In genomic region chr12:108971446-108971845, GRCm38 (mm10) we compare ENCODE assay signal across 13 mouse cellular contexts.
"Had no signal": no experiment of that assay in that cellular context is flagged by ENCODE, and none has a peak within 500 bp of the region (broad histone marks: within the 10 kb centered on the region; RNA-seq: fewer than 3 reads in every experiment).

No protein-coding gene starts in this region.

- ATAC-seq: hindbrain, embryonic 16.5 days; inflammation-experienced regulatory T-cells, adult 6 months had no signal

- H3K4me1 ChIP-seq: hindbrain, embryonic 12.5 days had no signal

- H3K4me2 ChIP-seq: hindbrain, embryonic 12.5 days; limb, embryonic 13.5 days; neural tube, embryonic 15.5 days had no signal

- DNase-seq: layer of hippocampus, postnatal 36 days; left cerebral cortex, postnatal 4 days; lung, adult 18-20 months; midbrain, embryonic 14.5 days; spleen, adult 18-20 months; thymus, postnatal 36 days had no signal

- H3K9me3 ChIP-seq: hindbrain, embryonic 12.5 days; neural tube, embryonic 15.5 days had no signal

- H3K36me3 ChIP-seq: hindbrain, embryonic 12.5 days; limb, embryonic 13.5 days; neural tube, embryonic 15.5 days had no signal

- H3K27ac ChIP-seq: hindbrain, embryonic 12.5 days; limb, embryonic 13.5 days; liver, embryonic 14.5 days; neural tube, embryonic 15.5 days had no signal

- H3K9ac ChIP-seq: hindbrain, embryonic 12.5 days; limb, embryonic 13.5 days; liver, embryonic 14.5 days; neural tube, embryonic 15.5 days had no signal

- H3K4me3 ChIP-seq: hindbrain, embryonic 12.5 days; limb, embryonic 13.5 days; myocyte; neural tube, embryonic 15.5 days had no signal

- H3K27me3 ChIP-seq: hindbrain, embryonic 12.5 days; limb, embryonic 13.5 days; neural tube, embryonic 15.5 days had no signal
